Mouse (Mus musculus) layer of hippocampus, postnatal 10 days (tissue): ENCODE results near the gene Snrnp40. TPM values are rescaled to one million over a fixed set of nuclear protein-coding genes. Genes with fewer than 3 reads are reported as not detected.

Experiments used
- DNase-seq, 2 experiments: peaks; one replicate each; pipeline ENCODE4 v3.0.0; 2021; ENCODE audit warnings: low spot score in 2 of 2
- total RNA-seq, 2 experiments: library from RNA; stranded (reverse); gene quantifications; 2 replicates each; pipeline ENCODE4 v1.2.3; 2021

Gene Snrnp40
- total RNA-seq, 2 experiments from 2014 or later = 30.5 to 37.9 TPM

GRCm38 (mm10) chr4:130377500-130377899 is 17.6 kb downstream of the Snrnp40 start:
- no peak for DNase-seq

GRCm38 (mm10) chr4:130379181-130379580 is 19.2 kb downstream of the Snrnp40 start:
- DNase-seq = no peak

GRCm38 (mm10) chr4:130380418-130380817 is 20.5 kb downstream of the Snrnp40 start:
- no peak for DNase-seq

- no peak for DNase-seq
Measured at GRCm38 (mm10) chr4:130387256-130387655, 27.3 kb downstream of the Snrnp40 start.

GRCm38 (mm10) chr4:130389496-130389895 is 29.6 kb downstream of the Snrnp40 start:
- DNase-seq = peak; percentile 16 to 53

GRCm38 (mm10) chr4:130389927-130390326 is 30.0 kb downstream of the Snrnp40 start:
- DNase-seq = no peak

GRCm38 (mm10) chr4:130391265-130391664 is 31.3 kb downstream of the Snrnp40 start:
- DNase-seq = no peak

Other genes with a start within 250 kb of the Snrnp40 start
- gene Hcrtr1, start 220.8 kb upstream of the Snrnp40 start, total RNA-seq = 10 to 100 TPM; 12.5 to 14.3 TPM
- gene Tinagl1, start 185.0 kb upstream of the Snrnp40 start, total RNA-seq = 1 to 10 TPM; 3.3 TPM
- gene Gm853, start 137.7 kb upstream of the Snrnp40 start, total RNA-seq = not detected
- 1 to 10 TPM; 6.3 to 6.4 TPM for gene Serinc2, start 80.9 kb upstream of the Snrnp40 start, total RNA-seq
- 100 to 1,000 TPM; 142 to 168 TPM for gene Fabp3, start 51.5 kb upstream of the Snrnp40 start, total RNA-seq
- gene Gm10570, start 51.5 kb upstream of the Snrnp40 start, total RNA-seq = not detected
- gene Zcchc17, start 189 bp upstream of the Snrnp40 start, total RNA-seq = 10 to 100 TPM; 54.9 to 57.8 TPM
- 10 to 100 TPM; 64.8 to 68.8 TPM for gene Nkain1, start 214.0 kb downstream of the Snrnp40 start, total RNA-seq